Mouse (Mus musculus): Measurements from ENCODE around the gene Hspa5.

DNA sequence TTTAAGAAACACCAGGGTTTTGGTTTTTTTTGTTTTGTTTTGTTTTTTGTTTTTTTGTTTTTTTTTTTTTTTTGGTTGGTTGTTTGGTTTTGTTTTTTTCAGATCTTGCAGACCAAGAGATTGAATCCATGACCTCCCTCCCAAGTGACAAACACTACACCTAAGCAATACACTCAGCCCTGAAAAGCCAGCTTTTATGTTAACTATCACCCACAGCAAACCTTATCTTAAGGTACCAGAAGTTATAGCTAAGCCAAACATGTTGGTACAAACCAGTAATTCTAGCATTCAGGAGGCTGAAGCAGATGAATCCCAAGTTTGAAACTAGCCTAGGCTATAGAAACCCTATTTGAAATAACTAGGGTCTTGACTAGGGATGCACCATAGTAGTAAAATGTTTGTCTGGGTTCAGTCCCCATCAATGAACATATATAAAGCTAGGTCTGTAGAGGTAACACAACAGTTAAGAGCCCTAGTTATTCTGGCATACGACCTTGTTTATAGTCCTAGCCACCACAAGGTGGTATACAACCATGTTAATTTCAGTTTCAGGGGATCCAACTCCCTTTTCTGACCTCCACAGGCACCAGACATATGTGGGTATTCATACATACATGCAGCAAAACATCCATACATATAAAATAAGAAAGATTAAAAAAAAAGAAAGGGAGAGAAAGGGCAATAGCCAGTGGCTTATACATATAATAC, 31.9 kb upstream of the Hspa5 start:
- no peak for TF ChIP-seq CTCF (conservative IDR thresholded peaks at IDR 0.05; ENCODE audit: low read length)
- no peak for TF ChIP-seq POU5F1 (IDR thresholded peaks at IDR 0.05; ENCODE audit: borderline replicate concordance, low read length)
- TF ChIP-seq NANOG (IDR thresholded peaks at IDR 0.05; ENCODE audit: borderline replicate concordance, low read length) = no peak

Measured in E14TG2a.4 (cell line).